Mouse (Mus musculus): ENCODE measurements around the gene Brd4. TPM values are rescaled to one million over a fixed set of nuclear protein-coding genes. Genes with fewer than 3 reads are reported as not detected.

Brd4 gene
- polyA plus RNA-seq (2015; fragmentation: Illumina TruSeq; extraction: RNeasy Lipid Tissue Mini Kit (QIAGEN cat#74804); ENCODE audit: insufficient read depth, low read depth, low replicate concordance), result 15.1 TPM

GRCm38 (mm10) chr17:32284262-32285137, at the start of gene Brd4:
Gene Brd4 (minus strand): TSS chr17:32284722.

GRCm38 (mm10) chr17:32320597-32321389, 36.3 kb upstream of the Brd4 start, which contains the start of gene Akap8:
Gene Akap8 (minus strand): TSS chr17:32321238.

DNA sequence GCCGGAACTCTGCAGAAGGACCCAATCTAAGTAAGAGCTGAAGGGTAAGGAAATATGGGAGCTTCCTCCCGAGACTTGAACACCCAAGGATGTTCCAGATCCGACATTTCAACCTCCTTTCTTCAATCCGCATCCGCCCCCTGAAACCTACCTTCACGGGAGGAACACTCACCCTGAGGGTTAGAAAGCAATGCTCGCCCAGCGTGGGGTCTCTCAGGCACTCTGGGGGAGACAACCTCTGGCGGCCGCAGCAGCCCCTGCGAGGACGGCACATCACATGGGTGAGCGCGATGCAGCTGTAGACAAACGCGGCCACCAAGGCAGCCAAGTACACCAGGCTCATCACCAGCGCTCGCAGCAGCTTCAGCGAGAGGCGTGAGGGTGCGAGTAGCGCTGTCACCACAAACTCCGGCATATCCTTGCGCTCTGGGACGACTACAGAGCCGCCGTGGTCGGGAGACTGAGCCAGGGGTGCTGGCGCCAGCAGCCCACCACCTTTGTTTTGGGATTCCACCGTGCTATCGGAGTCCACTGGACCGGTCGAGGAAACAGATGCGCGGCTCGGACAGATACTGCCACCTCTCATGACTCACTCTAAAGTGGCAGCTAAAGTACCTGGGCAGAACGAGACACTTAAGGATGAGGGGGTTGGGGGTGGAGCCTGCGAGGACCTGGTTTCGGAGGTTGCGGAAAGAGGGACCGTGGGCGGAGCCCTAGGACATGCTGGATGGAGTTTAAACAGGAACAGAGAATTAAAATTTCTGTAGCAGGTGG, 95.5 kb downstream of the Brd4 start, which contains the start of gene Ephx3:
Ephx3 (minus strand) TSS at position 687 of the 774 bp plus-strand sequence.

GRCm38 (mm10) chr17:32166687-32167086, 117.8 kb downstream of the Brd4 start, which contains the start of gene Notch3:
Gene Notch3 (minus strand): TSS chr17:32166852.

Other genes starting within 250 kb of the Brd4 start
- gene Rrp1b, start 248.6 kb downstream of the Brd4 start, polyA plus RNA-seq (2015; fragmentation: Illumina TruSeq; extraction: RNeasy Lipid Tissue Mini Kit (QIAGEN cat#74804); ENCODE audit: insufficient read depth, low read depth, low replicate concordance), result 3.6 TPM
- gene Hsf2bp, start 248.4 kb downstream of the Brd4 start, polyA plus RNA-seq (2015; fragmentation: Illumina TruSeq; extraction: RNeasy Lipid Tissue Mini Kit (QIAGEN cat#74804); ENCODE audit: insufficient read depth, low read depth, low replicate concordance), result not detected
- 6.5 TPM for gene Notch3, start 117.9 kb downstream of the Brd4 start, polyA plus RNA-seq (2015; fragmentation: Illumina TruSeq; extraction: RNeasy Lipid Tissue Mini Kit (QIAGEN cat#74804); ENCODE audit: insufficient read depth, low read depth, low replicate concordance)
- gene Ephx3, start 95.2 kb downstream of the Brd4 start, polyA plus RNA-seq (2015; fragmentation: Illumina TruSeq; extraction: RNeasy Lipid Tissue Mini Kit (QIAGEN cat#74804); ENCODE audit: insufficient read depth, low read depth, low replicate concordance), result 1.5 TPM
- gene Akap8, start 36.5 kb upstream of the Brd4 start, polyA plus RNA-seq (2015; fragmentation: Illumina TruSeq; extraction: RNeasy Lipid Tissue Mini Kit (QIAGEN cat#74804); ENCODE audit: insufficient read depth, low read depth, low replicate concordance), result 28.3 TPM
- 90.0 TPM for gene Akap8l, start 65.9 kb upstream of the Brd4 start, polyA plus RNA-seq (2015; fragmentation: Illumina TruSeq; extraction: RNeasy Lipid Tissue Mini Kit (QIAGEN cat#74804); ENCODE audit: insufficient read depth, low read depth, low replicate concordance)
- gene Wiz, start 104.7 kb upstream of the Brd4 start, polyA plus RNA-seq (2015; fragmentation: Illumina TruSeq; extraction: RNeasy Lipid Tissue Mini Kit (QIAGEN cat#74804); ENCODE audit: insufficient read depth, low read depth, low replicate concordance), result 8.1 TPM
- 1.8 TPM for gene Rasal3, start 118.9 kb upstream of the Brd4 start, polyA plus RNA-seq (2015; fragmentation: Illumina TruSeq; extraction: RNeasy Lipid Tissue Mini Kit (QIAGEN cat#74804); ENCODE audit: insufficient read depth, low read depth, low replicate concordance)
- 0.46 TPM for gene Pglyrp2, start 139.4 kb upstream of the Brd4 start, polyA plus RNA-seq (2015; fragmentation: Illumina TruSeq; extraction: RNeasy Lipid Tissue Mini Kit (QIAGEN cat#74804); ENCODE audit: insufficient read depth, low read depth, low replicate concordance)
- 1.4 TPM for gene Cyp4f39, start 168.0 kb upstream of the Brd4 start, polyA plus RNA-seq (2015; fragmentation: Illumina TruSeq; extraction: RNeasy Lipid Tissue Mini Kit (QIAGEN cat#74804); ENCODE audit: insufficient read depth, low read depth, low replicate concordance)
- 4.9 TPM for gene Cyp4f17, start 221.3 kb upstream of the Brd4 start, polyA plus RNA-seq (2015; fragmentation: Illumina TruSeq; extraction: RNeasy Lipid Tissue Mini Kit (QIAGEN cat#74804); ENCODE audit: insufficient read depth, low read depth, low replicate concordance)

Data from pancreas, adult 10 weeks (tissue).